Comparison of ENCODE assay signal across 8 mouse cellular contexts in the genomic region with DNA sequence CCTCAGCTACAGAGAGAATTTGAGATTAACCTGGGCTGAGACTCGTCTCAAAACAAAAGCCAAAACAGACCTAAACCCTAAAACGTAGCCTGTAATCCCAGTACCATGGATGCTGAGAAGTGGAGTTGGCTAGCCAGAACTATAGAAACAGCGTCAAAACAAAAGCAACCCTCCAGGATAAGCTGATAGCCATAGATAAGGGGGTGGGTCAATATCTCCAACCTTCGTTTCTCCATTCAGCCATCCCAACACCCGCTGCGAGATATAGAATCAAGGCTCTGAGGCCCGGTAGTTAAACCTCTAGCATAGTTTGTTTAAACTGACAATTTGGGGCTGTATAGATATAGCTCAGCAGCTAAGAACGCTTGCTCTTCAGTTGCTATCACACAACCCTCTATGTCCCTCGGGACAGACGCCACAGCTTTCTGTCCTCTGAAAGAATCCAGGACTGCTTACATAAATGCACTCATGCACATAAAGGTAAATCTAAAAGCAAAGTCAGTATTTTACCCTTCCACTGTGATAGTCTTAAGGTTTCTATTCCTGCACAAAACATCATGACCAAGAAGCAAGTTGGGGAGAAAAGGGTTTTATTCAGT. TPM values are rescaled to one million over a fixed set of nuclear protein-coding genes. Genes with fewer than 3 reads are reported as not detected.
DNase-seq lines count a peak whose midpoint lies in the region; ATAC-seq and TF ChIP-seq lines count a peak whose summit lies in the region.

No protein-coding gene starts in this region.

- no peaks in the 10 kb centered on the region for H3K9me3 ChIP-seq in stomach, embryonic 16.5 days (replicated peaks; ENCODE audit: control insufficient read depth, low read length)

- peak overlapping the region; percentile 74 for H3K27ac ChIP-seq in liver, adult 2 months (replicated peaks; ENCODE audit: insufficient read depth, low read depth, low read length)
- peak overlapping the region; percentile 90 for H3K27ac ChIP-seq in stomach, embryonic 16.5 days (ENCODE audit: low read length)

- H3K4me1 ChIP-seq in liver, adult 2 months (ENCODE audit: control insufficient read depth, insufficient read depth, low read length), result peaks cover 44% of the 10 kb centered on the region
- H3K4me1 ChIP-seq in stomach, embryonic 16.5 days (ENCODE audit: control insufficient read depth, insufficient read depth, low read length), result peaks cover 14% of the 10 kb centered on the region

- no peak overlapping the region for H3K9ac ChIP-seq in liver, adult 2 months (ENCODE audit: low read depth, low read length)
- 0 out of 2 replicates have a peak overlapping the region, but pooled peaks have one; percentile 9 for H3K9ac ChIP-seq in stomach, embryonic 16.5 days (ENCODE audit: low read length)

- no peak for ATAC-seq in stomach, embryonic 16.5 days (ENCODE audit: insufficient read depth, low FRiP score)

- H3K36me3 ChIP-seq in liver, adult 2 months (ENCODE audit: control insufficient read depth, insufficient read depth, low read length), result peaks cover 22% of the 10 kb centered on the region
- H3K36me3 ChIP-seq in stomach, embryonic 16.5 days (ENCODE audit: control insufficient read depth, insufficient read depth, low read length), result no peaks in the 10 kb centered on the region; the same call in 1 of the 2 replicates

- no peaks in the 10 kb centered on the region for H3K27me3 ChIP-seq in liver, adult 2 months (ENCODE audit: control insufficient read depth, insufficient read depth, low read length)
- H3K27me3 ChIP-seq in stomach, embryonic 16.5 days (ENCODE audit: control insufficient read depth, insufficient read depth, low read length), result no peaks in the 10 kb centered on the region

- TF ChIP-seq POLR2A in liver, adult 2 months (IDR thresholded peaks at IDR 0.05; ENCODE audit: extremely low read depth, insufficient read depth, low read length), result no peak

- DNase-seq in cerebellum, adult 9-10 months, result peak; percentile 14
- no peak for DNase-seq in cerebellum, postnatal 4 days (ENCODE audit: low spot score in 2 of 2)
- DNase-seq in spleen, postnatal 10 days (ENCODE audit: low spot score in 2 of 2), result peak; percentile 15 to 16
- no peak for DNase-seq in spleen, postnatal 4 days (ENCODE audit: low spot score in 2 of 2)
- no peak for DNase-seq in liver, adult 2 months (ENCODE audit: extremely low read depth, low read depth, low spot score)
- DNase-seq in layer of hippocampus, postnatal 36 days, result no peak
- no peak for DNase-seq in gastrocnemius, postnatal 10 days

- WGBS in liver, adult 2 months, result 57% methylated on average over 10 of the region's 10 CpGs
- 35% methylated on average over 10 of the region's 10 CpGs for WGBS in stomach, embryonic 16.5 days

- no peak for TF ChIP-seq CTCF in liver, adult 2 months (IDR thresholded peaks at IDR 0.05; ENCODE audit: low read depth, low read length)

- no peak overlapping the region for H3K4me3 ChIP-seq in liver, adult 2 months (ENCODE audit: insufficient read depth, low read depth, low read length)
- H3K4me3 ChIP-seq in stomach, embryonic 16.5 days (replicated peaks; ENCODE audit: low read length), result no peak overlapping the region; the same call in 1 of the 2 replicates

- peaks cover 20% of the 10 kb centered on the region for H3K79me2 ChIP-seq in liver, adult 2 months (ENCODE audit: control insufficient read depth, insufficient read depth, low read length)

- H3K4me2 ChIP-seq in stomach, embryonic 16.5 days (ENCODE audit: low read depth, low read length), result peak overlapping the region; percentile 92

RNA-seq across cellular contexts. Expression of a gene that starts 0.9 kb away (rescaled TPM):
- 56.1 and 67.8 TPM in 2 replicates for total RNA-seq in liver, adult 2 months (2014; rRNA removed)
- 30.2 and 30.4 TPM in 2 replicates for polyA plus RNA-seq in liver, adult 2 months (2012; rRNA removed)
- polyA plus RNA-seq in stomach, embryonic 16.5 days (2015; fragmentation: Nextera tagmentation; extraction: Ambion mirVana), result 104 and 106 TPM in 2 replicates
- 10 to 100 TPM; 39.8 to 44.0 TPM for total RNA-seq in layer of hippocampus, postnatal 36 days (2021)
- total RNA-seq in gastrocnemius, postnatal 10 days (2021), result 10 to 100 TPM; 20.5 to 23.1 TPM

RNA-seq across cellular contexts. Expression of a gene that starts 38.4 kb away (rescaled TPM):
- 91.8 and 98.9 TPM in 2 replicates for total RNA-seq in liver, adult 2 months (2014; rRNA removed)
- polyA plus RNA-seq in liver, adult 2 months (2012; rRNA removed), result 29.2 and 31.3 TPM in 2 replicates
- polyA plus RNA-seq in stomach, embryonic 16.5 days (2015; fragmentation: Nextera tagmentation; extraction: Ambion mirVana), result 149 and 153 TPM in 2 replicates
- 100 to 1,000 TPM; 177 to 181 TPM for total RNA-seq in layer of hippocampus, postnatal 36 days (2021)
- 100 to 1,000 TPM; 102 to 126 TPM for total RNA-seq in gastrocnemius, postnatal 10 days (2021)

RNA-seq across cellular contexts. Expression of a gene that starts 38.4 kb away (rescaled TPM):
- 8.1 and 10.4 TPM in 2 replicates for total RNA-seq in liver, adult 2 months (2014; rRNA removed)
- 5.2 and 6.8 TPM in 2 replicates for polyA plus RNA-seq in liver, adult 2 months (2012; rRNA removed)
- 11.1 and 11.9 TPM in 2 replicates for polyA plus RNA-seq in stomach, embryonic 16.5 days (2015; fragmentation: Nextera tagmentation; extraction: Ambion mirVana)
- 10 to 100 TPM; 17.3 to 18.0 TPM for total RNA-seq in layer of hippocampus, postnatal 36 days (2021)
- 1 to 10 TPM; 7.5 to 8.6 TPM for total RNA-seq in gastrocnemius, postnatal 10 days (2021)

RNA-seq across cellular contexts. Expression of a gene that starts 46.6 kb away (rescaled TPM):
- total RNA-seq in liver, adult 2 months (2014; rRNA removed), result 0.13 and 0.28 TPM in 2 replicates
- polyA plus RNA-seq in liver, adult 2 months (2012; rRNA removed), result not detected in 2 replicates
- 2.2 and 2.3 TPM in 2 replicates for polyA plus RNA-seq in stomach, embryonic 16.5 days (2015; fragmentation: Nextera tagmentation; extraction: Ambion mirVana)
- total RNA-seq in layer of hippocampus, postnatal 36 days (2021), result not detected
- not detected for total RNA-seq in gastrocnemius, postnatal 10 days (2021)

Comparison
In these comparisons a context has a peak if more than half of its experiments do, and no peak if none do; other contexts are left out.
1. DNase-seq: peak in cerebellum, adult 9-10 months (single experiment) and spleen, postnatal 10 days (2 of 2); none in cerebellum, postnatal 4 days (0 of 2), spleen, postnatal 4 days (0 of 2), liver, adult 2 months (single experiment), layer of hippocampus, postnatal 36 days (0 of 2) and gastrocnemius, postnatal 10 days (single experiment).